In the genomic region with DNA sequence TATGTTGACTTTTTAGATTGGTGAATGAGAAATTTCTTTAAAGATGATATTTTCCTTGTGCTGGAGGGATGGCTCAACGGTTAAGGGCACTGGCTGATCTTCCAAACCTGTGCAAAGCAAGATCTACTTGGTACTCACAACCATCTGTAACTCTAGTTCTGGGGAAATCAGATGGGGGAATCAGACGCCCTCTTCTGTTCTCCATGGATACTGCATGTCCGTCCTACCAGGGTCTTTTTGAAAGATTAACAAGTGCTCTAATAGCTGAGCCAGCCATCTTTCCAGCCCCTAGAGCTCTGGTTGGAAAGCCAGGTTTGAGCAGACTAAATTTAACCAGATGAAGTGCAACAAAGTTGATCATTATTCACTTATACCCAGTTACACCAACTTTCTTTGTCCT, we compare ENCODE assay signal across 10 mouse cellular contexts. TPM values are rescaled to one million over a fixed set of nuclear protein-coding genes. Genes with fewer than 3 reads are reported as not detected.
DNase-seq lines count a peak whose midpoint lies in the region; ATAC-seq and TF ChIP-seq lines count a peak whose summit lies in the region.
"Had no signal": no experiment of that assay in that cellular context is flagged by ENCODE, and none has a peak within 500 bp of the region (broad histone marks: within the 10 kb centered on the region; RNA-seq: fewer than 3 reads in every experiment).

No protein-coding gene starts in this region.

- no peaks in the 10 kb centered on the region for H3K27me3 ChIP-seq in heart, embryonic 11.5 days (ENCODE audit: control insufficient read depth, insufficient read depth, low read length)
- no peaks in the 10 kb centered on the region for H3K27me3 ChIP-seq in Patski
- no peaks in the 10 kb centered on the region for H3K27me3 ChIP-seq in limb, embryonic 10.5 days (ENCODE audit: low read depth, poor library complexity, severe bottlenecking)

- TF ChIP-seq CTCF in Patski (IDR thresholded peaks at IDR 0.05), result peak; percentile 80

- in situ Hi-C loops in Patski (cut with MboI; ENCODE audit: low pct_unique_long_range_greater_than_20kb), result loop anchor here (5.0 kb wide), 1 partner anchor 90 kb away; no protein-coding TSS in a partner anchor

- H3K9ac ChIP-seq in heart, embryonic 11.5 days (ENCODE audit: low read depth, low read length), result no peak overlapping the region

- 25% methylated on average over 3 of the region's 3 CpGs for WGBS in heart, embryonic 11.5 days (ENCODE audit: insufficient replicate concordance)
- 22% methylated on average over 3 of the region's 3 CpGs for WGBS in limb, embryonic 10.5 days

- no peaks in the 10 kb centered on the region for H3K9me3 ChIP-seq in heart, embryonic 11.5 days (replicated peaks; ENCODE audit: control insufficient read depth, low read length)
- H3K9me3 ChIP-seq in limb, embryonic 10.5 days (replicated peaks), result no peaks in the 10 kb centered on the region

- 0 out of 2 replicates have a peak, but pooled peaks cover 4% of the 10 kb centered on the region for H3K4me1 ChIP-seq in heart, embryonic 11.5 days (ENCODE audit: control insufficient read depth, insufficient read depth, low read length)
- peaks cover 11% of the 10 kb centered on the region for H3K4me1 ChIP-seq in limb, embryonic 10.5 days

- CTCF ChIA-PET in Patski (lab: Charles Lee), result no interaction called here

- ATAC-seq in heart, embryonic 11.5 days (replicated peaks; ENCODE audit: insufficient number of reproducible peaks, low FRiP score, low TSS enrichment), result no peak
- no peak for ATAC-seq in Patski
- ATAC-seq in granulocyte monocyte progenitor cell, adult 5-6 weeks (replicated peaks; ENCODE audit: poor library complexity, severe bottlenecking), result peak; percentile 54
- no peak for ATAC-seq in frontal cortex, adult (ENCODE audit: low TSS enrichment)

- H3K4me2 ChIP-seq in heart, embryonic 11.5 days, result no peak overlapping the region

- H3K27ac ChIP-seq in heart, embryonic 11.5 days (ENCODE audit: low read depth, low read length), result no peak overlapping the region
- H3K27ac ChIP-seq in limb, embryonic 10.5 days, result no peak overlapping the region

- H3K36me3 ChIP-seq in heart, embryonic 11.5 days (ENCODE audit: control insufficient read depth, insufficient read depth, low read length), result no peaks in the 10 kb centered on the region
- no peaks in the 10 kb centered on the region for H3K36me3 ChIP-seq in limb, embryonic 10.5 days

- no peak overlapping the region for H3K4me3 ChIP-seq in heart, embryonic 11.5 days (ENCODE audit: low read depth, low read length)
- H3K4me3 ChIP-seq in limb, embryonic 10.5 days, result no peak overlapping the region
- H3K4me3 ChIP-seq: myocyte had no signal

- peak; percentile 26 to 66 for DNase-seq in heart, adult 18-20 months
- peak; percentile 83 for DNase-seq in 416B (ENCODE audit: low read depth)
- no peak for DNase-seq in Patski (ENCODE audit: low read depth, low spot score)
- peak; percentile 46 for DNase-seq in limb, embryonic 10.5 days (ENCODE audit: low spot score)
- DNase-seq in spleen, postnatal 4 days (ENCODE audit: low spot score in 2 of 2), result peak; percentile 61 to 74

- POLR2A ChIA-PET in Patski (lab: Charles Lee), result no interaction called here

RNA-seq across cellular contexts. Expression of gene Ugcg, which starts 1.8 kb away (rescaled TPM):
- 10 to 100 TPM; 11.7 to 14.6 TPM for total RNA-seq in heart, adult 18-20 months (2021)
- 10.7 and 14.8 TPM in 2 replicates for polyA plus RNA-seq in heart, embryonic 11.5 days (2014; fragmentation: Nextera tagmentation; extraction: Ambion mirVana)
- 31.7 TPM for polyA plus RNA-seq in Patski (2021)
- 34.4 and 35.8 TPM in 2 replicates for total RNA-seq in granulocyte monocyte progenitor cell, adult 5-6 weeks (2014; fragmentation: Nextera tagmentation)
- total RNA-seq in granulocyte monocyte progenitor cell, adult 5-6 weeks (2017), result 24.6 and 38.7 TPM in 2 replicates
- polyA plus RNA-seq in limb, embryonic 10.5 days (2016; fragmentation: Nextera tagmentation; extraction: Ambion mirVana), result 8.7 and 9.2 TPM in 2 replicates

RNA-seq across cellular contexts. Expression of gene AI481877, which starts 48.5 kb away (rescaled TPM):
- not detected for total RNA-seq in heart, adult 18-20 months (2021)
- polyA plus RNA-seq in heart, embryonic 11.5 days (2014; fragmentation: Nextera tagmentation; extraction: Ambion mirVana), result not detected in 2 replicates
- polyA plus RNA-seq in Patski (2021), result 0.01 TPM
- not detected in 2 replicates for total RNA-seq in granulocyte monocyte progenitor cell, adult 5-6 weeks (2014; fragmentation: Nextera tagmentation)
- total RNA-seq in granulocyte monocyte progenitor cell, adult 5-6 weeks (2017), result not detected in 2 replicates
- polyA plus RNA-seq in limb, embryonic 10.5 days (2016; fragmentation: Nextera tagmentation; extraction: Ambion mirVana), result not detected in 2 replicates
- polyA plus RNA-seq: heart, embryonic 16.5 days had no signal
